In genomic region chr11:88488941-88489724, GRCm38 (mm10) we compare ENCODE assay signal across 10 mouse cellular contexts.
DNase-seq lines count a peak whose midpoint lies in the region; ATAC-seq lines count a peak whose summit lies in the region.
"Had no signal": no experiment of that assay in that cellular context is flagged by ENCODE, and none has a peak within 500 bp of the region (broad histone marks: within the 10 kb centered on the region; RNA-seq: fewer than 3 reads in every experiment).

No protein-coding gene starts in this region.

- 76% methylated on average over 17 of the region's 17 CpGs for WGBS in heart, embryonic 12.5 days

- ATAC-seq in heart, embryonic 12.5 days (ENCODE audit: insufficient number of reproducible peaks, low FRiP score), result no peak
- ATAC-seq in erythroid progenitor cell, adult 5-6 weeks (replicated peaks; ENCODE audit: low FRiP score, poor library complexity, severe bottlenecking), result no peak

- no peaks in the 10 kb centered on the region for H3K27me3 ChIP-seq in heart, embryonic 12.5 days (replicated peaks)

- intact Hi-C loops in heart, postnatal 25 days (cut with DNase I), result loop anchor here (5.0 kb wide), 1 partner anchor 33 kb away; no protein-coding TSS in a partner anchor
- intact Hi-C loops in left cerebral cortex, postnatal 10 days (cut with DNase I), result no loop called here

- peaks cover 75% of the 10 kb centered on the region for H3K4me1 ChIP-seq in heart, embryonic 12.5 days (replicated peaks)

- no peak overlapping the region for H3K4me3 ChIP-seq in heart, embryonic 12.5 days
- H3K4me3 ChIP-seq: erythroblast, embryonic 14.5 days had no signal

- peak; percentile 97 for DNase-seq in heart, adult 11 months
- DNase-seq in heart, postnatal 25 days (ENCODE audit: low spot score), result no peak
- peak; percentile 68 for DNase-seq in cerebellum, adult 9-10 months
- peak; percentile 39 to 71 for DNase-seq in kidney, postnatal 25 days
- DNase-seq in testis, postnatal 14 days (ENCODE audit: low spot score), result no peak
- no peak for DNase-seq in left cerebral cortex, postnatal 10 days (ENCODE audit: extremely low spot score in 1 of 2, low spot score in 2 of 2)
- DNase-seq: thymus, adult 18-20 months had no signal

- peak overlapping the region; percentile 2; the same call in 1 of the 2 replicates for H3K9ac ChIP-seq in heart, embryonic 12.5 days

- no peak overlapping the region for H3K4me2 ChIP-seq in heart, embryonic 12.5 days

- no peaks in the 10 kb centered on the region for H3K9me3 ChIP-seq in heart, embryonic 12.5 days (replicated peaks)

- H3K27ac ChIP-seq in heart, embryonic 12.5 days (ENCODE audit: poor library complexity, severe bottlenecking), result peak overlapping the region; percentile 77

- no peaks in the 10 kb centered on the region; the same call in 1 of the 2 replicates for H3K36me3 ChIP-seq in heart, embryonic 12.5 days

Comparison
In these comparisons a context has a peak if more than half of its experiments do, and no peak if none do; other contexts are left out.
1. DNase-seq: peak in heart, adult 11 months (single experiment), cerebellum, adult 9-10 months (single experiment) and kidney, postnatal 25 days (2 of 2); none in heart, postnatal 25 days (single experiment), testis, postnatal 14 days (single experiment) and left cerebral cortex, postnatal 10 days (0 of 2).